Mouse (Mus musculus): ENCODE data around the gene Tdg. TPM values are rescaled to one million over a fixed set of nuclear protein-coding genes. Genes with fewer than 3 reads are reported as not detected.
A peak's percentile ranks its signal among the peaks of the same experiment; 100 is the strongest.

Tdg gene
- polyA plus RNA-seq, 2 experiments = 77.3 to 116 TPM

- 74% methylated on average over 2 of the region's 2 CpGs for WGBS
- no peak overlapping the region for H3K4me2 ChIP-seq (replicated peaks; ENCODE audit: low read depth, low read length, severe bottlenecking)
These were observed 33.7 kb downstream of the Tdg start for GRCm38 (mm10) chr10:82663289-82663688.

GRCm38 (mm10) chr10:82665951-82666350 is 36.3 kb downstream of the Tdg start:
- no peak for ATAC-seq (ENCODE audit: low FRiP score, low read depth)
- WGBS = 60% methylated on average over 3 of the region's 3 CpGs

More at GRCm38 (mm10) chr10:82663289-82663688, 33.7 kb downstream of the Tdg start:
- Histone ChIP-seq H3K27ac (replicated peaks; ENCODE audit: low read depth, low read length) (no peak overlapping the region), H3K4me3 (replicated peaks; ENCODE audit: low read length) (no peak overlapping the region), H3K36me3 (ENCODE audit: control insufficient read depth, insufficient read depth, low read length) (no peaks in the 10 kb centered on the region), H3K27me3 (ENCODE audit: control insufficient read depth, insufficient read depth, low read length) (no peaks in the 10 kb centered on the region), H3K4me1 (ENCODE audit: control insufficient read depth, insufficient read depth, low read length) (no peaks in the 10 kb centered on the region), H3K9ac (ENCODE audit: low read depth, low read length, severe bottlenecking) (no peak overlapping the region), H3K9me3 (ENCODE audit: control insufficient read depth, low read length) (no peaks in the 10 kb centered on the region)
- TF ChIP-seq POLR2A (IDR thresholded peaks at IDR 0.05; ENCODE audit: borderline replicate concordance, extremely low read depth, insufficient read depth, insufficient read length) = no peak
- DNase-seq (ENCODE audit: low spot score) = no peak
- ATAC-seq (ENCODE audit: low FRiP score, low read depth) = no peak

GRCm38 (mm10) chr10:82666436-82667234 is 37.0 kb downstream of the Tdg start:
- H3K9ac ChIP-seq (ENCODE audit: low read depth, low read length, severe bottlenecking) = peak overlapping the region; percentile 25; the same call in 1 of the 2 replicates
- no peak overlapping the region for H3K27ac ChIP-seq (replicated peaks; ENCODE audit: low read depth, low read length)
- H3K4me3 ChIP-seq (replicated peaks; ENCODE audit: low read length) = 0 out of 2 replicates have a peak overlapping the region, but pooled peaks have one; percentile 3
- H3K27me3 ChIP-seq (ENCODE audit: control insufficient read depth, insufficient read depth, low read length) = no peaks in the 10 kb centered on the region
- no peaks in the 10 kb centered on the region for H3K36me3 ChIP-seq (ENCODE audit: control insufficient read depth, insufficient read depth, low read length)
- ATAC-seq (ENCODE audit: low FRiP score, low read depth) (peak; percentile 88), DNase-seq (ENCODE audit: low spot score) (peak; percentile 90)
- no peaks in the 10 kb centered on the region for H3K9me3 ChIP-seq (ENCODE audit: control insufficient read depth, low read length)
- no peak for TF ChIP-seq POLR2A (IDR thresholded peaks at IDR 0.05; ENCODE audit: borderline replicate concordance, extremely low read depth, insufficient read depth, insufficient read length)
- peak overlapping the region; percentile 42 for H3K4me2 ChIP-seq (replicated peaks; ENCODE audit: low read depth, low read length, severe bottlenecking)
- 23% methylated on average over 22 of the region's 22 CpGs for WGBS
- H3K4me1 ChIP-seq (ENCODE audit: control insufficient read depth, insufficient read depth, low read length) = no peaks in the 10 kb centered on the region

More at GRCm38 (mm10) chr10:82665951-82666350, 36.3 kb downstream of the Tdg start:
- no peaks in the 10 kb centered on the region for H3K4me1 ChIP-seq (ENCODE audit: control insufficient read depth, insufficient read depth, low read length)
- no peak overlapping the region for H3K4me3 ChIP-seq (replicated peaks; ENCODE audit: low read length)
- H3K9me3 ChIP-seq (ENCODE audit: control insufficient read depth, low read length) = no peaks in the 10 kb centered on the region
- no peak for DNase-seq (ENCODE audit: low spot score)
- no peak overlapping the region for H3K4me2 ChIP-seq (replicated peaks; ENCODE audit: low read depth, low read length, severe bottlenecking)
- no peaks in the 10 kb centered on the region for H3K36me3 ChIP-seq (ENCODE audit: control insufficient read depth, insufficient read depth, low read length)
- TF ChIP-seq POLR2A (IDR thresholded peaks at IDR 0.05; ENCODE audit: borderline replicate concordance, extremely low read depth, insufficient read depth, insufficient read length) = no peak
- H3K9ac ChIP-seq (ENCODE audit: low read depth, low read length, severe bottlenecking) = no peak overlapping the region
- H3K27me3 ChIP-seq (ENCODE audit: control insufficient read depth, insufficient read depth, low read length) = no peaks in the 10 kb centered on the region
- 0 out of 2 replicates have a peak overlapping the region, but pooled peaks have one; percentile 19 for H3K27ac ChIP-seq (replicated peaks; ENCODE audit: low read depth, low read length)

GRCm38 (mm10) chr10:82670205-82670604 is 40.6 kb downstream of the Tdg start:
- no peak for DNase-seq (ENCODE audit: low spot score)
- no peaks in the 10 kb centered on the region for H3K4me1 ChIP-seq (ENCODE audit: control insufficient read depth, insufficient read depth, low read length)
- H3K36me3 ChIP-seq (ENCODE audit: control insufficient read depth, insufficient read depth, low read length) = no peaks in the 10 kb centered on the region
- WGBS = 72% methylated on average over 6 of the region's 6 CpGs
- H3K4me2 ChIP-seq (replicated peaks; ENCODE audit: low read depth, low read length, severe bottlenecking) = no peak overlapping the region
- no peak overlapping the region for H3K27ac ChIP-seq (replicated peaks; ENCODE audit: low read depth, low read length)
- H3K9ac ChIP-seq (ENCODE audit: low read depth, low read length, severe bottlenecking) = no peak overlapping the region
- ATAC-seq (ENCODE audit: low FRiP score, low read depth) = no peak
- H3K27me3 ChIP-seq (ENCODE audit: control insufficient read depth, insufficient read depth, low read length) = no peaks in the 10 kb centered on the region
- H3K9me3 ChIP-seq (ENCODE audit: control insufficient read depth, low read length) = no peaks in the 10 kb centered on the region
- H3K4me3 ChIP-seq (replicated peaks; ENCODE audit: low read length) = no peak overlapping the region
- TF ChIP-seq POLR2A (IDR thresholded peaks at IDR 0.05; ENCODE audit: borderline replicate concordance, extremely low read depth, insufficient read depth, insufficient read length) = no peak

- Histone ChIP-seq H3K27ac (replicated peaks; ENCODE audit: low read depth, low read length) (no peak overlapping the region), H3K4me1 (ENCODE audit: control insufficient read depth, insufficient read depth, low read length) (no peaks in the 10 kb centered on the region), H3K36me3 (ENCODE audit: control insufficient read depth, insufficient read depth, low read length) (no peaks in the 10 kb centered on the region), H3K4me3 (replicated peaks; ENCODE audit: low read length) (no peak overlapping the region), H3K4me2 (replicated peaks; ENCODE audit: low read depth, low read length, severe bottlenecking) (no peak overlapping the region), H3K27me3 (ENCODE audit: control insufficient read depth, insufficient read depth, low read length) (no peaks in the 10 kb centered on the region), H3K9ac (ENCODE audit: low read depth, low read length, severe bottlenecking) (no peak overlapping the region), H3K9me3 (ENCODE audit: control insufficient read depth, low read length) (no peaks in the 10 kb centered on the region)
- ATAC-seq (ENCODE audit: low FRiP score, low read depth) (no peak), DNase-seq (ENCODE audit: low spot score) (no peak)
- 78% methylated on average over 6 of the region's 6 CpGs for WGBS
- no peak for TF ChIP-seq POLR2A (IDR thresholded peaks at IDR 0.05; ENCODE audit: borderline replicate concordance, extremely low read depth, insufficient read depth, insufficient read length)
These were observed 47.3 kb downstream of the Tdg start for GRCm38 (mm10) chr10:82676949-82677348.
